ENCODE assay signal across 23 mouse cellular contexts in the genomic region with DNA sequence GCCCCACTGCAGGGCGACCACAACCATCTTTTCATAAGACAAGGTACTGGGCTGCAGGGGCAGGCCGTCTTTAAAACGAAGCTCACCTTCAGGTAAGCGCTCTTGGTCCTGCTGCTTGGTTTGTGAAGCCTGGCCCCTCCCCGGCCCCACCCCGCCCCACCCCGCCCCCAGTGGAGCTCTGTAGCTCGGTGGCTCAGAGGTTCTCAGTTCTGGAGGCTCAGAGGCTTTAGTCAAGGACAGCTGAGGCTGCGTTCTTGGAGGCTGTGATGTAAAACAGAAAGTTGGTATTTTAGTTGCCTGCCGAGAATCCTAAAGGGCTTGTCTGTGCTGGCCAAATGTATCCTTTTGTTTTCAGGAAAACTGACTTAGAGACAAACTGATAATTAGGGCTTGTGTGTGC.
"Had no signal": no experiment of that assay in that cellular context is flagged by ENCODE, and none has a peak within 500 bp of the region (broad histone marks: within the 10 kb centered on the region; RNA-seq: fewer than 3 reads in every experiment).

No protein-coding gene starts in this region.

- H3K4me3 ChIP-seq: heart, adult 2 months; heart, embryonic 13.5 days; heart, embryonic 15.5 days; hindbrain, embryonic 13.5 days; hindbrain, embryonic 15.5 days; kidney, embryonic 15.5 days; layer of hippocampus, adult 2 months; left cerebral cortex, adult 2 months; limb, embryonic 10.5 days; limb, embryonic 12.5 days had no signal

- H3K4me1 ChIP-seq: heart, embryonic 13.5 days; heart, embryonic 15.5 days; hindbrain, embryonic 13.5 days; hindbrain, embryonic 15.5 days; kidney, embryonic 15.5 days; limb, embryonic 10.5 days; limb, embryonic 12.5 days had no signal

- H3K27ac ChIP-seq: heart, adult 2 months; heart, embryonic 13.5 days; heart, embryonic 15.5 days; hindbrain, embryonic 13.5 days; hindbrain, embryonic 15.5 days; hindbrain, postnatal 0 days; kidney, embryonic 15.5 days; kidney, postnatal 0 days; layer of hippocampus, adult 2 months; left cerebral cortex, adult 2 months; limb, embryonic 10.5 days; limb, embryonic 12.5 days had no signal

- DNase-seq: gastrocnemius, postnatal 14 days; gastrocnemius, postnatal 36 days; heart, adult 11 months; heart, adult 2 months; heart, postnatal 14 days; heart, postnatal 36 days; kidney, adult 11 months; kidney, adult 2 months; kidney, adult 9 months; kidney, postnatal 14 days; kidney, postnatal 4 days; liver had no signal
